Mouse (Mus musculus): ENCODE measurements around the gene Gabrp.

GRCm38 (mm10) chr11:33547386-33547785 is 31.4 kb downstream of the Gabrp start:
- TF ChIP-seq POLR2A (IDR thresholded peaks at IDR 0.05; ENCODE audit: borderline replicate concordance, insufficient read depth, low read length) (no peak), CTCF (IDR thresholded peaks at IDR 0.05; ENCODE audit: borderline replicate concordance, insufficient read depth, low read depth, low read length) (no peak)
